Mouse (Mus musculus) embryonic fibroblast, embryonic 13.5 days (primary cell): ENCODE measurements around the gene Bnc2. TPM values are rescaled to one million over a fixed set of nuclear protein-coding genes. Genes with fewer than 3 reads are reported as not detected.

ENCODE experiments used
- H3K27ac ChIP-seq: 2 replicates; pipeline ENCODE4 v1.5.1; 2012; ENCODE audit warnings: low read length, control low read depth, inconsistent platforms; ENCODE audit not compliant: insufficient read depth
- H3K4me1 ChIP-seq: 2 replicates; pipeline ENCODE4 v1.6.1; 2011; ENCODE audit warnings: low read length; ENCODE audit not compliant: control insufficient read depth, insufficient read depth
- H3K4me3 ChIP-seq: 2 replicates; pipeline ENCODE4 v1.5.1; 2011; ENCODE audit warnings: mild to moderate bottlenecking, control low read depth, low read length; ENCODE audit not compliant: insufficient read depth
- CTCF ChIP-seq: IDR thresholded peaks from 2 replicates; pipeline ENCODE4 v1.5.1; 2011; ENCODE audit warnings: mild to moderate bottlenecking, control low read depth, low read length, moderate library complexity, borderline replicate concordance; ENCODE audit not compliant: insufficient read depth
- POLR2A ChIP-seq: IDR thresholded peaks from 2 replicates; pipeline ENCODE4 v1.6.1; 2011; ENCODE audit warnings: low read depth, mild to moderate bottlenecking, control low read depth, low read length, moderate library complexity
- polyA plus RNA-seq: library from polyadenylated mRNA; stranded (reverse); fragments of >200 nt; gene quantifications from 2 replicates; pipeline ENCODE4 v1.2.4, GENCODE M21; 2011; ENCODE audit warnings: low read depth; ENCODE audit not compliant: missing spikeins, insufficient read length

Bnc2 gene
- polyA plus RNA-seq, 1 experiment, result 48.4 TPM

DNA sequence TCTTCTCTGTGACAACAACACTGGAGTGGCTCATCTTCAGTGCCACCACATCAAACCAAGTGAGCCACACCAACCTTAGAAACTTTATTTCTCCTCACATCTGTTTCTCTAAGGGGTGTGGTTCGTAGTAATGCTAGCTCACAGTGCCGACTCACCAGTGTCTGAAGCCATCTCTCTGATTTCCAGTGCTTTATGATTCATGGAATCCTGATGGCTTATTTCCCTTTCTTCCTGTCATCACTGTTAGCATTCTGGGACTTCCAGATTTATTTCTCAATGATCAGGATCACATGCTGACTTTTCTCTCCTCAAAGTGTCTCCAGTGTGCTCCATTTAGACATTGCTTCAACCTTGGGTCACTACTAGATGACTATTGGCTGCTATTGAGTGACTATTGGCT lies 443.8 kb downstream of the Bnc2 start:
- Histone ChIP-seq H3K4me3 (no peak overlapping the region), H3K27ac (no peak overlapping the region), H3K4me1 (peaks cover 8% of the 10 kb centered on the region)
- no peak for TF ChIP-seq POLR2A
- no peak for TF ChIP-seq CTCF

DNA sequence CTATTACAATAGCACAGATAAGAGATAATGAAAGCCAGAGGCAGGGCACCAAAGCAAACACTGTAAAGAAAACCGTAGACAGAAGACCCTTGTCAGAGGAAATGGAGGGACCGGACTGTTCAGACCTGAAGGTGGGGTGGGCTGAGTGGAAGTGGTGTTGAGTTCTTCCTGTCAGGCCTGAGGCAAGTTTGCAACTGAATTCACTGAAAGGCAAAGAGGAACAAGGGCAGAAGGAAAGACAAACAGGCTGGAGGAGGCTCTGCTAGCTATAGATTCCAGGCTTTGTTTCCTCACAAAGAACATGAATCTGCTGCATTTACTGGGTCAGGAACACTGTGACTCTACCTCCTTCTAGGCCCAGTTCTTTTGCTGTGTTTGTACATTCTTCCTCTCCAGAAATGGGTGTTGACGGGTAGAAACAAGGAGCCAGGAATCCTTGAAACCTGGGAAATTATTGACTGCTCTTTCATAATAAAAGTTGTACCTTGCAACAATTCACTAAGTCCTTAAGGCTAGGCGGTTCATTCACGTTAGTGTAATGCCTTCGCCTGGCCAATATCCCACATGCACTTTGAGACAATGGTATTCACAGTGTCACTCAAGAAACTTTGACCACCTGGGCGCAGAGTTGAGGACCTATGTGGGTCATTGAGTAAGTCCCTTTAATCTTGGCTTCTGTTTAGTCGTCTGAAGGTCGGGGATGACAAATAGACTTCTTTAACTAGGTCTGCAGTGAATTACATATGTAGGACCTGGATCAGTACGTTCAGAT lies 445.7 kb downstream of the Bnc2 start:
- TF ChIP-seq CTCF (no peak), POLR2A (no peak)
- Histone ChIP-seq H3K27ac (no peak overlapping the region), H3K4me1 (peaks cover 8% of the 10 kb centered on the region), H3K4me3 (no peak overlapping the region)

DNA sequence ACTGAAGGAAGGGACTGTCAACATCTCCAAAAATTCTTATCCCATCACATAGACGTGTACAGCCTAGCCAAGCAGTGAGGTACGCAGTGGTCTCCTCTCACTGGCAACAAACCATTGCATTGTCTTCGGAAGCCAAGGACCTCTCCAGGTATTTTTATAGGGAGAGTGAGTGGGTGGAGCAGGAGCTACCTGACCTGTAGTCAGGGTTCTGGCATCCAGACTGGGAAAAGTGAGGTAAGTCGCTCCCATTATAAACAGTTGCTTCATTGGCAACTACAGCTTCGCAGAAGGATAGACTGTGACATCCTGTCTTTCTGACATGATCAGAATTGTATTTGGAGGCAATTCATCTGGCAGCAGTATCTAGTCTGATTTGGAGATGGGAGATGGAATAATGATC lies 446.5 kb downstream of the Bnc2 start:
- TF ChIP-seq POLR2A (no peak), CTCF (no peak)
- Histone ChIP-seq H3K27ac (no peak overlapping the region), H3K4me3 (no peak overlapping the region), H3K4me1 (peaks cover 8% of the 10 kb centered on the region)

Other genes with a start within 250 kb of the Bnc2 start
- gene Cntln, start 209.0 kb upstream of the Bnc2 start, polyA plus RNA-seq, result 14.7 and 25.4 TPM in 2 replicates